Mouse (Mus musculus) WW6 (cell line): ENCODE data around the gene Nr2e3.
"Not testable (repeated sequence)": the region's sequence is repeated elsewhere in the genome, so short reads cannot be mapped to it uniquely, and the experiment has no call there.

ENCODE experiments used
- DNase-seq: peaks from one replicate; pipeline ENCODE4 v3.0.0-alpha.2; 2013; ENCODE audit warnings: low read depth, low spot score

Gene Nr2e3

DNA sequence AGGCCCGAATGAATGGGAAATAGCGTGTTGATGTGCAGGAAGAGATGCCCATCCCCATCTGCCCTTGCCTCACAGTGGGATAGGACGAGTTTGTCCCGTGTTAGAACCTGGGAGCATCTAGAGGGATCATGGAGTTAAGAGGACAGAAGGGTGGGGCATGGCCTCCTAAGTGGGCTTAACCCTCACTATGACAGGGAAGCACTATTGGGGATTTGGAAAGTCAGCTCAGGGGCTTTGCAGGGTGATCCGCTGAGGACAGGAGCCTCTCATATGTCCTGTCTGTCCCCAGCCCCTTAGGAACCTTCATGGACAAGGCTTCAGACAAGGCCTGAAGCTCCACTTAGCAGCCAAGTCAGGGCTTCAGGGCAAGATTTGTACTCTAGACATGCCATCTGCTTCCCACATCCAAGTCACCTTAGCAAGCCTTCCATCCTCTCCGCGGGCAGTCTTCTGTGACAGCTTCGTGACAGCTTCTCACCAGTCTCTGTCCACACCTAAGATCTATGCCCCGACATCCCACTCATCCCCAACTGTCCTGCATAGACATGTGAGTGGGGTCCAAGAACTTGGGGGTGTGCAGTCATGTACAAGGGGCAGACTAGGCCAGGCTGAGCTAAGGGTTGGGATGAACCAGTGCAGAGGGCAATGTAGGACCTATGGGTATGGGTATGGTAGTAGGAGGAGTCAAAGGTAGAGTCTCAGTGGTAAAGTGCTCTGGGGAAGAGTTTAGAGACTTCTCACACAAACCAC is 9.3 kb downstream of the Nr2e3 start:
- DNase-seq: no peak

- DNase-seq: no peak
Observed at GRCm38 (mm10) chr9:59949981-59950380, 10.5 kb downstream of the Nr2e3 start.

DNA sequence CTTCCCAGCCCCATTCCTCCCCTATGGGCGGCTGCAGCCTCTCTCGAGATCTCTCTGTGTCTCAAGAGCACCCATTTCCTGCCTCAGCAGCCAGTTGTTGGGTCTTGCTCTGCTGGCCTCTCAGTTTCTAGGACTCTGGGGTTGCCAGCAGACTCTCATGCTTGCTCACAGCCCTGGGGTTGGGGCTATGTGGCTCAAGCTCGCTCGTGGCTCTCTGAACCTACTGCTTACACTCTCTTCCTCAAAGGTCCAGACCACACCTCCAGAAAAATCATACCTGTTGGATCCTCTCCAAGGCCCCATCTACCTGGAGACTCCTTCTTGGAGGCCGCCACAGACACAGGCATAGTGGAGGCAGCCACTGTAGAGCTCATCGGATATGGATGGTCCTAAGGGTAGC is 10.9 kb downstream of the Nr2e3 start:
- DNase-seq: no peak

DNA sequence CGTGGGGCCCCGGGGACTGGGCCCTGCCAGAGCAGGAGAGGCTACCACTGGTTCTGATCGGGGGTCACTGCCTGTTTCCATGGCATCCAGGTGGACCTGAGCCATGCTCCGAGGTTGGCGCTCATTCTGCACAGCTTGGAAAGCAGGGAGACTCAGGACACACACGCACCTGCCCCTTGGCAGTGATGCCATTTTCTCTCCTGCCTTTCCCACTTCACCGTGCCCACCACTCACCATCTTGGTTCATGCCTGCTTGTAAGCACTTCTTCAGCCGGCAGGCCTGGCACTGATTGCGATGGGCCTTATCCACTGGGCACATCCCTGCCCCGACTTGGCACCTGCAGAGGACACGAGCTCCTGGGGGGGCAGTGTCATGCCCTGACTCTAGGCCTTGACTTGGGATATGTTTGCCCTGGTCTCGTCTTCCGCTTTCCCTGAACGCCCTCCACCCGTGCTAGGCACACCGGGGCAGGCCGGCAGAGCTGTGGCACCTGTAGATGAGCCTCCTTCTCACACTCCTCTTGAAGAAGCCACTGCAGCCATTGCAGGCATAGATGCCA is 11.7 kb downstream of the Nr2e3 start:
- no peak for DNase-seq

DNA sequence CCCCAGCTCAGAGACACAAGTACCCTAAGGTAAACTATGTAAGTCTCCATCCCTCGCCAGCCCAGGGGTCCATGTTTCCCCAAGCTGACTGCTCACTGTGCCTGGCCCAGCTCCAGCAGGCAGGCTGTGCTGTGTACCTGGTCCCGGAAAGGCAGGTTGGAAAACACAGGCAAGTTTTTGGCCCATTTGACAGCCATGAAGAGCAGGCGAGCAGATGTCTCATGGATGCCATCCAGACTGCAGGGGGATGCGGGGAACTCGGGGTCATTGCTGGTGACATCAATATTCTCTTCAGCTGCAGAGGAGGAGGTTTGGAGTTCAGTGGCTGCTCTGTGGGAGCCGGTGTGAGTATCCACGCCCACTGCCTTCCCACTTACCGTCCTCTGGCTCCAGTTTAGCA is 12.2 kb downstream of the Nr2e3 start:
- no peak for DNase-seq

DNA sequence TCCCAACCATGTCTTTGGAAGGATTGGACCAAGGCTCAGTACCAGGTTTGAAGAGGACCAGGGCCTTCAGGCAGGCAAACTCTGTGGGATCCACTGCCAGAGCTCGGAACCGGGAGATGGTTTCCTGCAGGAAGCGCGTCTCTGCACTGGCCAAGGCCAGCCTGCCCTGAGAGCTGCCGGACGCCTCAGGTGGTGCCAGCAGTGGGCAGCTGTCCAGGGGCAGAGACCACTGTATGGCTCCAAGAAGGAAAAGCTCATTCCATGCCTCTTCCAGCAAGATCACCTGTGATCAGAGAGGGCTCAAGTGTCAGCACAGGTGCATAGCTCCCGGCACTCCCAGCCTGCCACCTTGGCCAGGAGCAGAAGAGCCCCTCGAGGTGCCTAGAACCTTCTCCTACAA is 13.2 kb downstream of the Nr2e3 start:
- no peak for DNase-seq

DNA sequence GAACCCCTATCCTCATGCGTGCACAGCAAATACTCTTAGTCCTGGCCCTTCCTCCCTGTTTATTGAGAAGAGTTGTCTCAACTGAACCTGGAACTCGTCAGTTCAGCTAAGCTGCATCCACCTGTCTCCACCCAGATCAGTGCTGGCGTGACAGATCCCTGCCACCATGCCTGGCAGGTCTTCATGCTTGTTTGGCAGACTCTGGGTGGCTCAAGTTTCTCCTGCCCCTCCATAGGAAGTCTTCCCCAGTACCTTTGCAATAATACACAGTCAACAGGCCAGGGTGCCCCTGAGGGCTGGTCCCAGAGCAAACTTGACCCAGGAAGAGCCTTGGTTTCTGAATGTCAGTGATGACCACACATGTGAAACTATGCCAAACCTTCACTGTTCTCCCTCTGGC is 15.2 kb downstream of the Nr2e3 start:
- DNase-seq: no peak

GRCm38 (mm10) chr9:59943826-59944225 is 16.6 kb downstream of the Nr2e3 start:
- DNase-seq: no peak

DNA sequence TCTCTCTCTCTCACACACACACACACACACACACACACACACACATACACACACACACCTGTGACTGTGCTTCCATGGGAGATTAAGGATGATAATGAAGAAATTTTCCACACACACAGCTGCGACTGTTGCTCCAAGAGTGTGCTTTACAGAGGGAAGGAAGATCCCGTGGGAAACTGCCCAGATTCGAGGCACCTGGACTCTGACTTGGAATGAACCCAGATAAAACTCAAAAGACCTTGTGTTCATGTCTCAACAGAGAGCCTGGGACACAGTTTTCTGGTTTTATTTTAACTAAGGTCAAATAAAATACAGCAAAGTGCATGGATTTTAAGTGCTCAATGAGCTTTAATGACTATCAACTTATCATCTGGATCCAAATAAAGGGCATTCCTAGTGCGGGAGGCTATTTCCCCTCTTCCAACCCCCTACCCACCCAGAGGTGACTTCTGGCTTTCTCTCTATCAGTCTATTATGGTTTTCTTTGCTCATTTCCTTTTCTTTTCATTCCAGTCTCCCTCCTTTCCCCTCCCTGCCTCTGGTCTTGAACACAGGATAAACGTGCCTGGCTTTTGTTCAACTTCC is 17.9 kb downstream of the Nr2e3 start:
- no peak for DNase-seq

- no peak for DNase-seq
Observed at GRCm38 (mm10) chr9:59941885-59942350, 18.5 kb downstream of the Nr2e3 start.

GRCm38 (mm10) chr9:59940913-59941884 is 19.3 kb downstream of the Nr2e3 start:
- no peak for DNase-seq

DNA sequence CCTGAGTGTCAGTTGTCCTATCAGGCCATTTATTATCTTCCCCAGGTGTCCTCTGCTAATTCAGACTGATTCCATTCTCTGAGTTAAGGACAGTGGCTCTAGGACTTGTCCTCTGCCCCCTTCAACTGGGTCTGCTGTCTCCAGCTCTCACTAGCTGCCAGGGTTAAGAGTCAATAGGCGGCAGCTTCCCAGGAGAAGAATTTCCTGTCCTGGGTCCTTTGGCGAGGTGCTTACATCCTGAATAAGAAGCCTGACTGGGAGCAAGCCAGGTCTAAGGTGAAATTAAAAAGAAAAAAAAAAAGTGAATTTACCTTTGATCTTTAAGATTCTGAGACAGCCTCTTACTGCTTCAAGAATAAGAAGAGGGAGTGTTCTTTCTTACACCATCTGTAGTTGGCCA is 20.8 kb downstream of the Nr2e3 start:
- DNase-seq: no peak

DNA sequence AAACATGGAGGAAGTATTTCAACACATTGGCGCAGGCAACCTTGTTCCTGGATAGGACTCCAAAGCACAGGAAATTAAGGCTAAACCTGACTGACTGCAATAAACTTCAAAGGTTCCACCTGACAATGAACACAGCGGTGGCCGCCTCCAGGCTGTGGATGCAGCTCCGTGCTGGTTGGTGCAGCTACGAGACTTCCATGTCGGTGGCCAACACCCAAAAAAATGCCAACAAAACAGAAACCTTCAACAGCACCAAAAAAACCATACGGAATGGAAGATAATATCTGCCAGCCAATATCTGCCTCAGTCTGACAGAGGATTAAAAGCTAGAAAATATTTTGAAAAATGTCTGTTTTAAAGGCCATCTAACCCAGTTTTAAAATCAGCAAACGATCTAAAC is 21.9 kb downstream of the Nr2e3 start:
- no peak for DNase-seq

GRCm38 (mm10) chr9:59935866-59936265 is 24.6 kb downstream of the Nr2e3 start:
- not testable (repeated sequence) for DNase-seq

DNA sequence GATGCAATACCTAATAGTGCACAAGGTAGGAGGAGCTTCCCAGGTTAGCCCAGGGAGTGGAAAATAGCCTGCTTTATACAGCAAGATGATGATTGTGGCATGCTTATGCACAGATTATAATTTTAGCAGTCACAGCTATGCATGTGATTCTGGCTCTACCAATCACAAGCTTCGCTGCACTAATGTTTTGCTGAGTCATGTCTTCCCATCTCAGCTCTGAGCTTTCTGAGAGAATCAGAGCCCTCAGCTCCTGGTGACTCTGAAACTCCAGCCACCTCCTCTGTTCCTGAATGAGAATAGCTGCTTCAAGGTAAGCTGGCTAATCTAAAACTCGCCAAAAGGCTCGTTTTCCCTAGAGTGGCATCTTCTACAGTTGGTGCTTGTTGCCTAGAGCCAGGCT is 30.2 kb downstream of the Nr2e3 start:
- DNase-seq: no peak

GRCm38 (mm10) chr9:59914761-59915160 is 45.7 kb downstream of the Nr2e3 start:
- DNase-seq: no peak

- DNase-seq: no peak
Observed at GRCm38 (mm10) chr9:59903382-59903781, 57.1 kb downstream of the Nr2e3 start.
